Mouse (Mus musculus) brain, embryonic 14.5 days (tissue): ENCODE data around the gene Ngrn.

Experiments
- CTCF ChIP-seq: fragments of 200-500 bp; IDR thresholded peaks from 2 replicates; pipeline ENCODE4 v1.5.1; 2012; ENCODE audit warnings: inconsistent platforms, mild to moderate bottlenecking, moderate library complexity, borderline replicate concordance; ENCODE audit not compliant: insufficient read depth, insufficient read length; ENCODE audit errors: extremely low read depth
- POLR2A ChIP-seq: fragments of 200-500 bp; IDR thresholded peaks from 2 replicates; pipeline ENCODE4 v1.6.1; 2012; ENCODE audit warnings: mild to moderate bottlenecking, inconsistent platforms, borderline replicate concordance; ENCODE audit not compliant: poor library complexity, insufficient read depth, insufficient read length, severe bottlenecking; ENCODE audit errors: extremely low read depth

DNA sequence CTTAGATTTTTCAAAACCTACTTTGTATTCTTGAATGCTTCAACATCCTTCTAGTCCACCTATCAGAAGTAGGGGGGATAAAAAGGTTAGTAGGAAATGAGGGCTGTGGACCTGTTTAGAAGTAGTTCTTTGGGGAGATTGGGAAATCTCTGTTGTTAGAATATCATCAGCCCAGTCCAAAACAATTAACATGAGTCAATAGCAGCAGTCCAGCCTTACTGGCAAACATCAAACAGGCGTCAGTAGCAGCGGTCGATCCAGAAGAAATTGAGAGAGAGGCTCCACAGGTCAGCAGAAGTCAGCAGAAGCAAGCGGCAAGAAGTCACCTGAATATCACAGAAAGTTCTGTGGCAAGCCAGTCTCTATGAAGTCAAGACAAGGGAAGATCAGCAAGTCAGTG lies 16.2 kb upstream of the Ngrn start:
- TF ChIP-seq CTCF (no peak), POLR2A (no peak)
